In genomic region chr10:87733241-87733640, GRCm38 (mm10) we compare ENCODE assay signal across 7 mouse cellular contexts.
"Had no signal": no experiment of that assay in that cellular context is flagged by ENCODE, and none has a peak within 500 bp of the region (broad histone marks: within the 10 kb centered on the region; RNA-seq: fewer than 3 reads in every experiment).

No protein-coding gene starts in this region.

- DNase-seq: kidney, adult 18-20 months; kidney, postnatal 25 days; layer of hippocampus, postnatal 36 days; right cerebral cortex, adult 18-20 months; right cerebral cortex, postnatal 25 days; thymus, adult 2 months; thymus, postnatal 25 days had no signal
